Mouse (Mus musculus) MEL (cell line): ENCODE data around the gene Rdh5. TPM values are rescaled to one million over a fixed set of nuclear protein-coding genes. Genes with fewer than 3 reads are reported as not detected.

Experiments
- DNase-seq: peaks from one replicate; pipeline ENCODE4 v3.0.0; 2011; ENCODE audit warnings: low read depth, low spot score
- H3K27ac ChIP-seq: 2 replicates; pipeline ENCODE4 v1.5.1; 2012; ENCODE audit warnings: low read depth, mild to moderate bottlenecking, control low read depth, low read length, moderate library complexity; ENCODE audit not compliant: control insufficient read depth
- H3K27me3 ChIP-seq, 2 experiments: fragments of 150-350 bp in 1 of 2; sonication (generic) in 1 of 2; 2 replicates each; pipeline ENCODE4 v1.6.1; 2012; ENCODE audit warnings: low read length in 2 of 2, mild to moderate bottlenecking in 2 of 2, improper control_type of control experiment in 1 of 2, moderate library complexity in 1 of 2; ENCODE audit not compliant: insufficient read depth in 2 of 2, control insufficient read depth in 1 of 2
- H3K36me3 ChIP-seq, 2 experiments: 2 replicates each; pipeline ENCODE4 v1.6.1; 2012 to 2014; ENCODE audit warnings: low read length in 2 of 2, improper control_type of control experiment in 1 of 2, inconsistent platforms in 1 of 2, mild to moderate bottlenecking in 1 of 2; ENCODE audit not compliant: insufficient read depth in 2 of 2, control insufficient read depth in 1 of 2
- H3K4me1 ChIP-seq, 2 experiments: fragments of 150-350 bp in 1 of 2; sonication (generic) in 1 of 2; 2 replicates each; pipeline ENCODE4 v1.6.1; 2012; ENCODE audit warnings: low read length in 2 of 2, improper control_type of control experiment in 1 of 2, mild to moderate bottlenecking in 1 of 2; ENCODE audit not compliant: insufficient read depth in 2 of 2, control insufficient read depth in 1 of 2
- H3K4me3 ChIP-seq, 2 experiments: fragments of 150-350 bp in 1 of 2; sonication (generic) in 1 of 2; 2 replicates each; pipeline ENCODE4 v1.5.1; 2012; ENCODE audit warnings: low read depth in 2 of 2, low read length in 2 of 2, mild to moderate bottlenecking in 2 of 2, moderate library complexity in 2 of 2, control low read depth in 1 of 2, improper control_type of control experiment in 1 of 2; ENCODE audit not compliant: control insufficient read depth in 1 of 2, insufficient read depth in 1 of 2
- H3K79me2 ChIP-seq: 2 replicates; pipeline ENCODE4 v1.6.1; 2012; ENCODE audit warnings: mild to moderate bottlenecking, low read length, moderate library complexity; ENCODE audit not compliant: control insufficient read depth, poor library complexity, insufficient read depth
- H3K9ac ChIP-seq: 2 replicates; pipeline ENCODE4 v1.6.1; 2012; ENCODE audit warnings: low read depth, mild to moderate bottlenecking, control low read depth, low read length, moderate library complexity; ENCODE audit not compliant: control insufficient read depth, poor library complexity, severe bottlenecking
- H3K9me3 ChIP-seq: fragments of 150-350 bp; sonication (generic); replicated peaks from 2 replicates; pipeline ENCODE4 v1.6.1; 2012; ENCODE audit warnings: mild to moderate bottlenecking, low read length, improper control_type of control experiment, moderate library complexity; ENCODE audit not compliant: insufficient read depth
- CHD2 ChIP-seq: IDR thresholded peaks from 2 replicates; pipeline ENCODE4 v1.6.1; 2011; ENCODE audit warnings: low read length, improper control_type of control experiment
- CTCF ChIP-seq, 3 experiments: IDR thresholded peaks in 2 of 3; conservative IDR thresholded peaks in 1 of 3; 2 replicates each; pipeline ENCODE4 v1.5.1; 2011 to 2012; ENCODE audit warnings: low read length in 3 of 3, low read depth in 2 of 3, mild to moderate bottlenecking in 2 of 3, improper control_type of control experiment in 1 of 3, inconsistent platforms in 1 of 3, mixed read lengths in 1 of 3, moderate library complexity in 1 of 3; ENCODE audit not compliant: control insufficient read depth in 1 of 3, insufficient read depth in 1 of 3, poor library complexity in 1 of 3, severe bottlenecking in 1 of 3
- E2F4 ChIP-seq: IDR thresholded peaks from 2 replicates; pipeline ENCODE4 v1.6.1; 2011; ENCODE audit warnings: low read depth, low read length, improper control_type of control experiment, borderline replicate concordance
- EP300 ChIP-seq, 2 experiments: IDR thresholded peaks; 2 replicates each; pipeline ENCODE4 v1.6.1; 2011; ENCODE audit warnings: improper control_type of control experiment in 2 of 2, low read length in 2 of 2, low read depth in 1 of 2, mild to moderate bottlenecking in 1 of 2
- GATA1 ChIP-seq: IDR thresholded peaks from 2 replicates; pipeline ENCODE4 v1.6.1; 2011; ENCODE audit warnings: low read depth, low read length, improper control_type of control experiment
- JUND ChIP-seq: IDR thresholded peaks from 2 replicates; pipeline ENCODE4 v1.6.1; 2011; ENCODE audit warnings: low read depth, mild to moderate bottlenecking, improper control_type of control experiment, low read length
- KAT2A ChIP-seq: conservative IDR thresholded peaks from 2 replicates; pipeline ENCODE4 v1.6.1; 2012; ENCODE audit warnings: low read depth, low read length, improper control_type of control experiment, inconsistent platforms
- MAZ ChIP-seq: IDR thresholded peaks from 2 replicates; pipeline ENCODE4 v1.6.1; 2012; ENCODE audit warnings: low read depth, mild to moderate bottlenecking, inconsistent platforms, low read length, improper control_type of control experiment
- NELFE ChIP-seq: IDR thresholded peaks from 2 replicates; pipeline ENCODE4 v1.6.1; 2011; ENCODE audit warnings: low read depth, low read length, improper control_type of control experiment
- POLR2A ChIP-seq, 2 experiments: IDR thresholded peaks; 2 replicates each; pipeline ENCODE4 v1.6.1; 2011 to 2012; ENCODE audit warnings: low read length in 2 of 2, mild to moderate bottlenecking in 2 of 2, control low read depth in 1 of 2, improper control_type of control experiment in 1 of 2, low read depth in 1 of 2, moderate library complexity in 1 of 2; ENCODE audit not compliant: control insufficient read depth in 1 of 2, insufficient read depth in 1 of 2, poor library complexity in 1 of 2
- RAD21 ChIP-seq: IDR thresholded peaks from 2 replicates; pipeline ENCODE4 v1.6.1; 2011; ENCODE audit warnings: mild to moderate bottlenecking, low read depth, low read length, improper control_type of control experiment
- SIN3A ChIP-seq: IDR thresholded peaks from 2 replicates; pipeline ENCODE4 v1.6.1; 2012; ENCODE audit warnings: low read length, improper control_type of control experiment, inconsistent platforms
- SMC3 ChIP-seq: IDR thresholded peaks from 2 replicates; pipeline ENCODE4 v1.6.1; 2011; ENCODE audit warnings: low read depth, low read length, improper control_type of control experiment
- TAL1 ChIP-seq: IDR thresholded peaks from 2 replicates; pipeline ENCODE4 v1.6.1; 2012; ENCODE audit warnings: mild to moderate bottlenecking, inconsistent platforms, low read length, moderate library complexity, mixed read lengths
- TBP ChIP-seq: IDR thresholded peaks from 2 replicates; pipeline ENCODE4 v1.8.0; 2011; ENCODE audit warnings: low read depth, low read length, improper control_type of control experiment
- TCF12 ChIP-seq: IDR thresholded peaks from 2 replicates; pipeline ENCODE4 v1.6.1; 2014; ENCODE audit warnings: low read depth, mild to moderate bottlenecking, inconsistent platforms, low read length, improper control_type of control experiment, moderate library complexity
- USF1 ChIP-seq: IDR thresholded peaks from 2 replicates; pipeline ENCODE4 v1.6.1; 2014; ENCODE audit warnings: low read depth, mild to moderate bottlenecking, inconsistent platforms, low read length, improper control_type of control experiment, moderate library complexity
- USF2 ChIP-seq, 2 experiments: IDR thresholded peaks; 2 replicates each; pipeline ENCODE4 v1.6.1; 2011 to 2012; ENCODE audit warnings: improper control_type of control experiment in 2 of 2, low read length in 2 of 2, borderline replicate concordance in 1 of 2, inconsistent platforms in 1 of 2, low read depth in 1 of 2, mild to moderate bottlenecking in 1 of 2; ENCODE audit not compliant: insufficient read depth in 1 of 2
- ZKSCAN1 ChIP-seq: IDR thresholded peaks from 2 replicates; pipeline ENCODE4 v1.6.1; 2012; ENCODE audit warnings: low read depth, mild to moderate bottlenecking, inconsistent platforms, low read length, improper control_type of control experiment, moderate library complexity
- ZNF384 ChIP-seq: IDR thresholded peaks from 2 replicates; pipeline ENCODE4 v1.6.1; 2012; ENCODE audit warnings: low read depth, mild to moderate bottlenecking, inconsistent platforms, low read length, improper control_type of control experiment
- polyA plus RNA-seq, 2 experiments: library from polyadenylated mRNA; stranded (reverse) in 1 of 2; unstranded in 1 of 2; fragments of >175 nt in 1 of 2; fragments of >200 nt in 1 of 2; gene quantifications; 2 replicates each; pipeline versions ENCODE4 v1.2.1 to v1.2.4; 2012; ENCODE audit warnings: low replicate concordance in 2 of 2, low read depth in 1 of 2; ENCODE audit not compliant: insufficient read length in 2 of 2, insufficient read depth in 1 of 2, missing spikeins in 1 of 2
- total RNA-seq: library from RNA; depleted of rRNA; stranded (reverse); fragments of 300-350 nt; gene quantifications from 2 replicates; pipeline ENCODE4 v1.2.3, GENCODE M21; 2012

The Rdh5 gene
- total and polyA plus RNA-seq, 3 experiments: 1.2 to 4.2 TPM; not detected in 1

- H3K79me2 ChIP-seq: peaks cover 3% of the 10 kb centered on the region; the same call in 1 of the 2 replicates
- no peak overlapping the region for H3K9ac ChIP-seq
- no peaks in the 10 kb centered on the region for H3K9me3 ChIP-seq
- H3K27me3 ChIP-seq: no peaks in the 10 kb centered on the region
- no peak overlapping the region for H3K27ac ChIP-seq
- H3K36me3 ChIP-seq: peaks cover 0 to 5% of the 10 kb centered on the region in 2 experiments; a peak in 3 of 4 replicates
- no peak for DNase-seq
- no peak overlapping the region for H3K4me3 ChIP-seq
- TF ChIP-seq E2F4: no peak
- TF ChIP-seq CTCF (IDR thresholded peaks at IDR 0.05 in 2 of 3, conservative IDR thresholded peaks at IDR 0.05 in 1 of 3; ENCODE audit: control insufficient read depth in 1 of 3, insufficient read depth in 1 of 3, low read depth in 2 of 3, low read length in 3 of 3, poor library complexity in 1 of 3, severe bottlenecking in 1 of 3): no peak
- no peak for TF ChIP-seq ZKSCAN1
- TF ChIP-seq USF2 (IDR thresholded peaks at IDR 0.05; ENCODE audit: borderline replicate concordance in 1 of 2, insufficient read depth in 1 of 2, low read depth in 1 of 2, low read length in 2 of 2): no peak
- no peak for TF ChIP-seq NELFE
- no peak for TF ChIP-seq GATA1
- TF ChIP-seq SMC3: no peak
- 0 out of 2 replicates have a peak, but pooled peaks have one; percentile 17 for TF ChIP-seq MAZ
- peaks cover 0 to 11% of the 10 kb centered on the region in 2 experiments; a peak in 3 of 4 replicates for H3K4me1 ChIP-seq
Measured at GRCm38 (mm10) chr10:128888941-128889827, 33.5 kb downstream of the Rdh5 start.

GRCm38 (mm10) chr10:128882067-128882466, 40.6 kb downstream of the Rdh5 start:
- Histone ChIP-seq H3K4me3 (no peak overlapping the region), H3K79me2 (no peaks in the 10 kb centered on the region), H3K4me1 (no peaks in the 10 kb centered on the region), H3K36me3 (peaks cover 0 to 3% of the 10 kb centered on the region in 2 experiments; a peak in 3 of 4 replicates), H3K9me3 (no peaks in the 10 kb centered on the region), H3K27ac (no peak overlapping the region), H3K9ac (no peak overlapping the region), H3K27me3 (no peaks in the 10 kb centered on the region)
- no peak for DNase-seq
- TF ChIP-seq SMC3: no peak
- TF ChIP-seq USF1: 0 out of 2 replicates have a peak, but pooled peaks have one; percentile 32

DNA sequence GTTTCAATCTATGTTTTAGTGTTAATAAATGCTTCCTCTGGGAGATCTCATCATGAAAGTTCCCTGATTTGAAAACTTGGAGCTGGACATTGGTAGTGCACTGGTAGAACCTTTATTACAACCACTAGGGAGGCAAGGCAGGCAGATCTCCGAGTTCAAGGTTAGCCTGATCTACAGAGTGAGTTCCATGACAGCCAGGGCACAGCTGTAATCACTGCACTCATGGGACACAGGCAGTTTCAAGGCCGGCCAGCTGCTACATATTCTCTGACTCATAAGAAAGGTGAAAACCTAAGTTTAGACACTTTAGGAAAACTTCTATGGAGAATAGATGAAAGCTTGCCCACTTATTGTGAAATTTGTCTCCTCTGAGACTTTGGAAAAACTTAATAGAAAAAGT, 43.9 kb downstream of the Rdh5 start:
- Histone ChIP-seq H3K36me3 (peaks cover 0 to 14% of the 10 kb centered on the region in 2 experiments; a peak in 3 of 4 replicates), H3K4me1 (no peaks in the 10 kb centered on the region), H3K79me2 (no peaks in the 10 kb centered on the region), H3K9me3 (no peaks in the 10 kb centered on the region), H3K4me3 (no peak overlapping the region), H3K9ac (no peak overlapping the region), H3K27me3 (no peaks in the 10 kb centered on the region), H3K27ac (no peak overlapping the region)
- TF ChIP-seq JUND (no peak), EP300 (IDR thresholded peaks at IDR 0.05; ENCODE audit: low read depth in 1 of 2, low read length in 2 of 2) (no peak), TBP (no peak), CTCF (IDR thresholded peaks at IDR 0.05 in 2 of 3, conservative IDR thresholded peaks at IDR 0.05 in 1 of 3; ENCODE audit: control insufficient read depth in 1 of 3, insufficient read depth in 1 of 3, low read depth in 2 of 3, low read length in 3 of 3, poor library complexity in 1 of 3, severe bottlenecking in 1 of 3) (no peak), TCF12 (no peak), POLR2A (IDR thresholded peaks at IDR 0.05; ENCODE audit: control insufficient read depth in 1 of 2, insufficient read depth in 1 of 2, low read depth in 1 of 2, low read length in 2 of 2, poor library complexity in 1 of 2) (no peak), E2F4 (no peak), ZNF384 (no peak), SIN3A (no peak), SMC3 (no peak), RAD21 (no peak), TAL1 (no peak), KAT2A (no peak), ZKSCAN1 (no peak), CHD2 (no peak)
- DNase-seq: no peak
